Mouse (Mus musculus): ENCODE results near the gene Nup188. TPM values are rescaled to one million over a fixed set of nuclear protein-coding genes. Genes with fewer than 3 reads are reported as not detected.
A peak's percentile ranks its signal among the peaks of the same experiment; 100 is the strongest.

Gene Nup188
- total and polyA plus RNA-seq, 2 experiments from 2014 or later, result 11.9 to 32.6 TPM

GRCm38 (mm10) chr2:30357552-30358510, 71.6 kb downstream of the Nup188 start:
- H3K27ac ChIP-seq, result 0 out of 2 replicates have a peak overlapping the region, but pooled peaks have one; percentile 80
- H3K4me2 ChIP-seq (ENCODE audit: low read depth, low read length), result peak overlapping the region; percentile 84
- peaks cover 12% of the 10 kb centered on the region for H3K36me3 ChIP-seq (ENCODE audit: insufficient read depth, low read length)
- H3K9me3 ChIP-seq (ENCODE audit: low read length), result no peaks in the 10 kb centered on the region
- H3K4me1 ChIP-seq (ENCODE audit: insufficient read depth, low read length), result peaks cover 12% of the 10 kb centered on the region
- WGBS, result 53% methylated on average over 8 of the region's 8 CpGs
- H3K27me3 ChIP-seq (ENCODE audit: insufficient read depth, low read length), result no peaks in the 10 kb centered on the region
- ATAC-seq (no peak), DNase-seq (ENCODE audit: low spot score) (no peak)
- H3K4me3 ChIP-seq (ENCODE audit: low read length), result peak overlapping the region; percentile 82
- no peak for TF ChIP-seq CTCF (IDR thresholded peaks at IDR 0.05; ENCODE audit: low read depth)
- peak overlapping the region; percentile 81 for H3K9ac ChIP-seq (replicated peaks; ENCODE audit: low read length)

DNA sequence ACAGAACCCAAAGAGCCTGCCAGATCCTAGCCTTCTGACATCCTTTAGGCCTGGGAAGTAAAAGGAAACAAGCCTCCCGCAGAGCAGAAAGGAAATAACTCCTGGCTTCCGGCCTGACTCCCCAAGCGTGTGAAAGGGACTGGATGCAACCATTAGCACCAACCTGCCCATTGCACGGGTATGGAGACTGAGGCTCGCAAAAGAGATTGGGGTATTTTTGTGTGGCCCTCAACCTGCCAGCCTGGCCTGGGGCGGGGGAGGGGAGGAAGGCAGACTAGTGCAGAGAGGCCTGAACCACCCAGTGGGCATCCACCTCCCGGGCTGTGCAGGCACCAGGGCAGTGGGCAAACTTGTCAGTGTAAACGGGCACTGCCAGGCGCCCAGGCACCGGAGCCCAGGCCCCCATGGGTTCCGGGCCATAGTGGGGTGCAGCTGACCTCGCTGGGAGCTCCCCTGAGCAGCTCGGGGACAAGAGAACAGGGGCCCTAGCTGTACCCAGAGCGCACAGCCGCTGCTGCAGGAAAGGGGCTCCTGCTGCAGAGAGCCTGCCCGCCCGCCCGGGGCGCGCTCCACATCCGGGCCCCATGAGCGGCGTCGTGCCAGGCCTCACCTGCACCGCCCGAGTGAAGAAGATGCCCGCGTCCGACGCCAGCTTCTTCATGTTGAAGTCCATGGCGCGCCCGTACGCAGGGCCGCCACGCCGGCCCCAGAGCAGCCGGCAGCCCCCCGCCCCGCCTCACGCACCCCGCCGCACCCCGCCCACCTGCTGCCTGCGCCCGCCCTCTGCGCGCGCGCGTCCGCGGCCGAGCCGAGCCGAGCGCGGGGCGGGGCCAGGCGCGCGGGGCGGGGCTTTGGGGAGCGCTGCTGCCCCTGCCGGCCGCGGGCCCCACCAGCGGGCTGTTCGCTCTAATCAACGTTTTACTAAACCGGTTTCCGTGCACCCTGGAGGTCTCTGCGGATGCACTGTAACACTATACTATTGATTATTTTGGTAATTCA, 72.6 kb downstream of the Nup188 start, which contains the start of gene Sh3glb2:
Sh3glb2 (minus strand) TSS at position 805 of the 999 bp plus-strand sequence.
- DNase-seq (ENCODE audit: low spot score), result peak; percentile 96
- peak within 1 kb of the TSS; percentile 84 for H3K4me2 ChIP-seq (ENCODE audit: low read depth, low read length)
- peak within 1 kb of the TSS; percentile 82 for H3K4me3 ChIP-seq (ENCODE audit: low read length)
- peak; percentile 39 for TF ChIP-seq CTCF (IDR thresholded peaks at IDR 0.05; ENCODE audit: low read depth)
- H3K4me1 ChIP-seq (ENCODE audit: insufficient read depth, low read length), result peaks cover 12% of the 10 kb centered on the region
- H3K9me3 ChIP-seq (ENCODE audit: low read length), result no peaks in the 10 kb centered on the region
- H3K27me3 ChIP-seq (ENCODE audit: insufficient read depth, low read length), result no peaks in the 10 kb centered on the region
- 2% methylated on average over 58 of the region's 73 CpGs for WGBS
- peak within 1 kb of the TSS; percentile 80 for H3K27ac ChIP-seq
- ATAC-seq, result peak; percentile 75
- peaks cover 2% of the 10 kb centered on the region for H3K36me3 ChIP-seq (ENCODE audit: insufficient read depth, low read length)
- H3K9ac ChIP-seq (replicated peaks; ENCODE audit: low read length), result peak within 1 kb of the TSS; percentile 81

DNA sequence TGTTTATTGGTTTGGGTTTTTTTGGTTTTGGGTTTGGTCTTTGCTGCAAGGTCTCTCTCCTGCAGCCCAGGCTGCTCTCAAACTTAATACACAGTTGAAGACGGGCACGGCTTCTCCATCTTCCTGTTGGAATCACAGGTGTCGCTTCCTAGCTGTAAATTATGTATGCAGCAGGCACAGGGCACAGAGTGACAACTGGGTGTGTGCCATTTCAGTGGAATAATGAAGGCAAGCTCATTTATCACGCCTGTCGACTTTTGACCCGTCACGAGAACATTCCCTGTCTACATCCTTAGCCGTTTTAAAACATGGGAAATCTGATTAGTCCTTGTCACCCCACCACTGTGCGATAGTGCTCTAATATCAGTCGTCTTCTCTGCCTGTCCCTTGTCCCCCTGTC, 74.4 kb downstream of the Nup188 start:
- no peaks in the 10 kb centered on the region for H3K27me3 ChIP-seq (ENCODE audit: insufficient read depth, low read length)
- no peak for DNase-seq (ENCODE audit: low spot score)
- 52% methylated on average over 10 of the region's 10 CpGs for WGBS
- no peak overlapping the region for H3K4me2 ChIP-seq (ENCODE audit: low read depth, low read length)
- H3K36me3 ChIP-seq (ENCODE audit: insufficient read depth, low read length), result no peaks in the 10 kb centered on the region
- no peak overlapping the region for H3K9ac ChIP-seq (replicated peaks; ENCODE audit: low read length)
- H3K4me1 ChIP-seq (ENCODE audit: insufficient read depth, low read length), result peaks cover 22% of the 10 kb centered on the region
- no peaks in the 10 kb centered on the region for H3K9me3 ChIP-seq (ENCODE audit: low read length)
- H3K27ac ChIP-seq, result no peak overlapping the region
- no peak for TF ChIP-seq CTCF (IDR thresholded peaks at IDR 0.05; ENCODE audit: low read depth)
- ATAC-seq, result no peak
- no peak overlapping the region for H3K4me3 ChIP-seq (ENCODE audit: low read length)

DNA sequence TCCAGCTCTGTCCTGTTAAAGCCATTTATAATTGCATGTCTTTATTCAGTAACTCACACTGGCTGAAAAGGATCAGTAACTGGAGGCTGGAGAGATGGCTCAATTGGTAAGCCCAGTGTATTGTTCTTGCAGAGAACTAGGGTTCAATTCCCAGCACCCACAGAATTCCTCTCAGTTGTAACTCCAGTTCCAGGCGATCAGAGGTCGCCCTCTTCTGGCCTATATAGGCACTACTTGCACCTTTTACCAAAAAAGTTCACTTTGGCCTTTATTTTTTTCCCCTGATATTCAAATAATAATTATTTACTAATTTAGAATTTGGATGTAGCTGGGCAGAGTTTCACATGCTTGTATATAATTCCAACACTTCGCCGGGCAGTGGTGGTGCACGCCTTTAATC, 76.7 kb downstream of the Nup188 start:
- H3K4me1 ChIP-seq (ENCODE audit: insufficient read depth, low read length), result peaks cover 24% of the 10 kb centered on the region
- H3K4me2 ChIP-seq (ENCODE audit: low read depth, low read length), result no peak overlapping the region
- H3K9ac ChIP-seq (replicated peaks; ENCODE audit: low read length), result no peak overlapping the region
- no peaks in the 10 kb centered on the region for H3K27me3 ChIP-seq (ENCODE audit: insufficient read depth, low read length)
- no peaks in the 10 kb centered on the region for H3K9me3 ChIP-seq (ENCODE audit: low read length)
- WGBS, result 74% methylated on average over 5 of the region's 5 CpGs
- ATAC-seq (no peak), DNase-seq (ENCODE audit: low spot score) (no peak)
- TF ChIP-seq CTCF (IDR thresholded peaks at IDR 0.05; ENCODE audit: low read depth), result peak; percentile 41
- H3K27ac ChIP-seq, result no peak overlapping the region
- no peak overlapping the region for H3K4me3 ChIP-seq (ENCODE audit: low read length)
- peaks cover 9% of the 10 kb centered on the region for H3K36me3 ChIP-seq (ENCODE audit: insufficient read depth, low read length)

DNA sequence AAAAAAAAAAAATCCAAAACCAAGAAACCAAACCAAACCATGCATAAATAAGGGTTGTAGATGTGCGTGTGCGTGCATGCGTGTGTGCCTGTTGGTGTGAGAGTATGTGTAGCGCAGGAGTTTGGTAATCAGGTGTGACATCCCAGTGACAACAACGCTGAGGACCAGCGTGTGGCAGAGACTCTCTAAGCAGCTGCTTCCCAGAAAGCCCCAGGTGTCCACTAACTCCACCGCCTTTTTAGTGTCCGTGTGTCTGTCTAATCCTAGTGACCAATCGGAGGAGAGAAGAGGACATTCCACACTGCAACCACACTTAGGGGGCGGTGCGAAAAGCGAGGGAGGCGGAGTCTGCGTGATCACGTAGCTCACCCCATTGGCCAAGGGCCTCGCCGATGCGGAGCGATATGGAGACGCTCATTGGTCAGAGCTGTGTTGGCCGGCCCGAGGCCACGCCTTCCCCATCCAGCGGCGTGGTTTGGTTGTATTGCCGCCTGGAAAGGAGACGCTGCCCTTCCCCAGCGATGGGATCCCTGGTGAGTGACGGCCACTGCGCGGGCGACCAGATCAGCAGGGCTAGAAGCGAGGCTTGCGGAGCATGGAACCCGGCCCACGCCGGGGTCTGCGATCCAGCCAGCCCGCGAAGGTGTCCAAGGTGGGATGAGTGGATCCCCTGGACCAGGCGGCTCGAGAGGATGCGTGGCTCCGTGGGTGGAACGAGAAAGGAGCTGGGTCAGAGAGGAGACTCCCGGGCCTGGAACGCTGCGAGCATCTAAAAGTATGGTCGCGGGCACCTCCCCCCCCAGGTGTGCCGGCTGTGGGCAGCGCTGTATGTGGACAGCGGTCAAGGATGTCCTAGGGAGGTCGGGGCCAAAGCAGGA, 77.8 kb downstream of the Nup188 start, which contains the start of gene Miga2:
Miga2 (plus strand) TSS at position 461 of the 878 bp plus-strand sequence.
- under 1% methylated on average over 54 of the region's 54 CpGs for WGBS

More for the DNA sequence above, 77.8 kb downstream of the Nup188 start, which contains the start of gene Miga2:
- H3K9ac ChIP-seq (replicated peaks; ENCODE audit: low read length), result peak within 1 kb of the TSS; percentile 78
- ATAC-seq, result peak; percentile 99
- no peaks in the 10 kb centered on the region for H3K27me3 ChIP-seq (ENCODE audit: insufficient read depth, low read length)
- H3K4me1 ChIP-seq (ENCODE audit: insufficient read depth, low read length), result peaks cover 15% of the 10 kb centered on the region; the same call in 1 of the 2 replicates
- peak; percentile 99 for DNase-seq (ENCODE audit: low spot score)
- H3K36me3 ChIP-seq (ENCODE audit: insufficient read depth, low read length), result peaks cover 20% of the 10 kb centered on the region
- H3K9me3 ChIP-seq (ENCODE audit: low read length), result no peaks in the 10 kb centered on the region
- 0 out of 2 replicates have a peak, but pooled peaks have one; percentile 8 for TF ChIP-seq CTCF (IDR thresholded peaks at IDR 0.05; ENCODE audit: low read depth)
- peak within 1 kb of the TSS; percentile 95 for H3K4me2 ChIP-seq (ENCODE audit: low read depth, low read length)
- no peak within 1 kb of the TSS for H3K27ac ChIP-seq
- H3K4me3 ChIP-seq (ENCODE audit: low read length), result peak within 1 kb of the TSS; percentile 95

Measured in hindbrain, postnatal 0 days (tissue).